Mouse (Mus musculus) forebrain, embryonic 10.5 days (tissue): Measurements from ENCODE around the gene Sobp. TPM values are rescaled to one million over a fixed set of nuclear protein-coding genes. Genes with fewer than 3 reads are reported as not detected.

Experiments
- DNase-seq: peaks from one replicate; pipeline ENCODE4 v3.0.0-alpha.2; 2017; ENCODE audit warnings: low spot score; ENCODE audit errors: extremely low spot score
- H3K27ac ChIP-seq: fragments of 300-500 bp; sonication (generic); 2 replicates; pipeline ENCODE4 v1.5.1; 2016; ENCODE audit warnings: mild to moderate bottlenecking
- H3K27me3 ChIP-seq: fragments of 300-500 bp; sonication (generic); 2 replicates; pipeline ENCODE4 v1.6.1; 2016; ENCODE audit warnings: mild to moderate bottlenecking; ENCODE audit not compliant: poor library complexity, severe bottlenecking
- H3K36me3 ChIP-seq: fragments of 300-500 bp; sonication (generic); replicated peaks from 2 replicates; pipeline ENCODE4 v1.6.1; 2016; ENCODE audit warnings: mild to moderate bottlenecking, moderate library complexity
- H3K4me1 ChIP-seq: fragments of 300-500 bp; sonication (generic); 2 replicates; pipeline ENCODE4 v1.6.1; 2016
- H3K4me3 ChIP-seq: fragments of 300-500 bp; sonication (generic); 2 replicates; pipeline ENCODE4 v1.5.1; 2016; ENCODE audit warnings: mild to moderate bottlenecking, moderate library complexity
- H3K9me3 ChIP-seq: fragments of 300-500 bp; sonication (generic); 2 replicates; pipeline ENCODE4 v1.6.1; 2016; ENCODE audit warnings: mild to moderate bottlenecking, moderate library complexity
- WGBS: fragments of 180-500 bp; shearing (Covaris S2); methylation state at CpG from one replicate; pipeline ENCODE4 v1.1.7; 2016; 5-methylcytosine and 5-hydroxymethylcytosine counted together
- polyA plus RNA-seq: library from polyadenylated mRNA; unstranded; fragments of >200 nt; fragmentation: Nextera tagmentation; extraction: Ambion mirVana; gene quantifications from 2 replicates; pipeline ENCODE4 v1.2.1, GENCODE M21; 2016

The Sobp gene
- polyA plus RNA-seq, 1 experiment from 2014 or later, result 1.8 TPM

DNA sequence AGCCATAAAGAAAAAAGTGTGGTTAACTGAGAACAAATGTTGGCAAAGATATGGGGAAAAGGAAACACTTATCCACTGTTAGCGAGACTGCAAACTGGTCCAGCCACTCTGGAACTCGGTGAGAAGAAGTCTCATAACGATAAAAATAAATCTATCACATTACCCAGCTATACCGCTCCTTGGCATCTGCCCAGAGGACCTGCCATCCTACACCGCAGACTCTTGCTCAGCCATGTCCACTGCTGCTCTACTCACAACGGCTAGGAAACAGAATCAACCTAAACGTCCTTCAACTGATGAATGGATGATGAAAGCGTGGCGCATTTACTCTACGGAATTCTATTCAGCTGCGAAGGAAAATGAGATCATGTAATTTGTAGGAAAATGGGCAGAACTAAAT is 25.9 kb downstream of the Sobp start:
- no peak overlapping the region for H3K4me3 ChIP-seq
- peaks cover 7% of the 10 kb centered on the region for H3K4me1 ChIP-seq
- H3K27ac ChIP-seq, result no peak overlapping the region
- no peak for DNase-seq
- 95% methylated on average over 11 of the region's 11 CpGs for WGBS
- no peaks in the 10 kb centered on the region for H3K9me3 ChIP-seq
- H3K27me3 ChIP-seq, result no peaks in the 10 kb centered on the region
- H3K36me3 ChIP-seq, result peaks cover 12% of the 10 kb centered on the region

DNA sequence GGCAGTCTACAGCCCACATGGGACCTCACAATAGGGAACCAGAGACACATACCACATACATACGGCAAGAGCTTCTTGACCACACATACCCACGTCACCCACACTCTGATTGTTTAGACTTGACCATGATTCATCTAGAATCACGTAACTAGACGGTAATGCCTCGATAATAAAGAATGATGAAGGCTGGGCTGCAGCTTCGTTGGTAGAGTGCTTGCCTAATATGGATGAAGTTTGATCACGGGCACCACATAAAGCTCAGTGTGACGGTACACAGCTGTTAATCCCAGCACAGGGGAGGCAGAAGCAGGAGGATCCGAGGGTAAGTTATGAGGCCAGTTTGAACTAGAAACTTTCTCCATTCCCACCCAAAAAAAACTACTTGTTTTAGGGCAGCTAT is 31.2 kb downstream of the Sobp start:
- Histone ChIP-seq H3K4me1 (no peaks in the 10 kb centered on the region), H3K27ac (no peak overlapping the region), H3K9me3 (no peaks in the 10 kb centered on the region), H3K36me3 (peaks cover 7% of the 10 kb centered on the region), H3K4me3 (no peak overlapping the region), H3K27me3 (no peaks in the 10 kb centered on the region)
- WGBS, result 93% methylated on average over 9 of the region's 9 CpGs
- DNase-seq, result no peak

DNA sequence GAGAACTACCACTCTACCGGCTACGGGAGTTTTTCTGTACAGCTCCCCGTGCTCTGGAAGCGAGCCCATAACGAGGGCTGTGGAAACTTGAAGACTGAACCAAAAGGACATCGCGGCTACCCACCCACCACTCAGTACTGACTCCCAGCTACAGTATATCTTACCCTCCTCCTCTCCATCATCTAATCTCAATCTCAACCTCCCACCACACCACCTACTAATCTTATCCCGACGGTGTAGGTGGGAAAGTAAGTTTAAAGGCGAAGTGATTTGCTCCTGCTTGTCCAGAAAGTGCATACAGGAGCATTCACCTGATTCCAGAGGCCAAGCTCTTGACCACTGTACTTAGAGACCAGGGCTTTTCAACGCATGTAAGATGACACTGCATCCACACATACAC is 40.3 kb downstream of the Sobp start:
- peaks cover 11% of the 10 kb centered on the region for H3K36me3 ChIP-seq
- 90% methylated on average over 11 of the region's 11 CpGs for WGBS
- no peak overlapping the region for H3K4me3 ChIP-seq
- H3K27ac ChIP-seq, result no peak overlapping the region
- peaks cover 6% of the 10 kb centered on the region; the same call in 1 of the 2 replicates for H3K9me3 ChIP-seq
- no peak for DNase-seq
- H3K4me1 ChIP-seq, result peaks cover 10% of the 10 kb centered on the region; the same call in 1 of the 2 replicates
- no peaks in the 10 kb centered on the region for H3K27me3 ChIP-seq

DNA sequence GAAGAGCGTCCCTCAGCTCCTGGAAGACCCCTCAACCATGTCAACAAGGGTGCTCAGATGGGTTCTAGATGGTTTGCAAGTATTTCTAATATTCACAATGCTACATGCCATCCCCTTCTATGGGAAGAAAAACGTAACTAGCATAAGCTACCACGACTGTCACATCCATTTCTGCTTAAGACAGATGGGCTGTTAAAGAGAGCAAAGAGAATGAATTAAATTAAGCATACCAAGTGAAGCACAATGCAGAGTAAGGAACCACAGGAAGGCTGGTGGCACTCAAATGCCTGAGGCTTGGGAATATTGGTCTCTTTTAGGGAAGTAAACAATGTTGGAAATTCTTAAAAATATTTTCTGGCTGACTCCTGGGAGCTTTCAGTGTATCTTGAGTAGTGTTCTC is 45.6 kb downstream of the Sobp start:
- H3K36me3 ChIP-seq, result peaks cover 18% of the 10 kb centered on the region
- DNase-seq, result no peak
- H3K27ac ChIP-seq, result no peak overlapping the region
- H3K4me1 ChIP-seq, result peaks cover 55% of the 10 kb centered on the region
- no peak overlapping the region for H3K4me3 ChIP-seq
- H3K27me3 ChIP-seq, result no peaks in the 10 kb centered on the region
- no peaks in the 10 kb centered on the region for H3K9me3 ChIP-seq
- 73% methylated on average over 3 of the region's 3 CpGs for WGBS

GRCm38 (mm10) chr10:43124561-43124960 is 49.8 kb downstream of the Sobp start:
- no peak for DNase-seq
- Histone ChIP-seq H3K27ac (no peak overlapping the region), H3K9me3 (no peaks in the 10 kb centered on the region), H3K27me3 (no peaks in the 10 kb centered on the region), H3K4me1 (peaks cover 67% of the 10 kb centered on the region), H3K4me3 (no peak overlapping the region), H3K36me3 (peaks cover 21% of the 10 kb centered on the region)
- WGBS, result 74% methylated on average over 7 of the region's 7 CpGs

DNA sequence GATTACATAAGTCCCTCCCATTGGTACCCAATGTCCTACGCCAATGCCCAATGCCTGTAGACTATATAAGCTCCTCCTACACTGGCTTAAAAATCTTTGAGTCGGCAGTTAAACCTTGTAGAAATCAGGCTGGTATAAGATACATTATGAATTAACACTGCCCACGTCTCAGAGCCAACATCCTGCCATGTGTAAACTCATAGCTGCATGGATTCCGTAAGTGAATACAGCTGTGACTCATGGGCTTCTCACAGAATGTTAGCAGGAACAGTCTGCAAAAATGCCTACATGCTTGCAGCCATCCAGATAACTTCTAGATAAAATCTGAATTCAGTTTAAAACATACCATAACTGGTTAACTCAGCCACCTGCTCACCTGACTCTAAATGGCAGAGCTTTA is 50.2 kb downstream of the Sobp start:
- peaks cover 17% of the 10 kb centered on the region for H3K36me3 ChIP-seq
- no peak overlapping the region for H3K27ac ChIP-seq
- 92% methylated on average over 4 of the region's 4 CpGs for WGBS
- no peak overlapping the region for H3K4me3 ChIP-seq
- no peak for DNase-seq
- H3K27me3 ChIP-seq, result no peaks in the 10 kb centered on the region
- no peaks in the 10 kb centered on the region for H3K9me3 ChIP-seq
- peaks cover 67% of the 10 kb centered on the region for H3K4me1 ChIP-seq

DNA sequence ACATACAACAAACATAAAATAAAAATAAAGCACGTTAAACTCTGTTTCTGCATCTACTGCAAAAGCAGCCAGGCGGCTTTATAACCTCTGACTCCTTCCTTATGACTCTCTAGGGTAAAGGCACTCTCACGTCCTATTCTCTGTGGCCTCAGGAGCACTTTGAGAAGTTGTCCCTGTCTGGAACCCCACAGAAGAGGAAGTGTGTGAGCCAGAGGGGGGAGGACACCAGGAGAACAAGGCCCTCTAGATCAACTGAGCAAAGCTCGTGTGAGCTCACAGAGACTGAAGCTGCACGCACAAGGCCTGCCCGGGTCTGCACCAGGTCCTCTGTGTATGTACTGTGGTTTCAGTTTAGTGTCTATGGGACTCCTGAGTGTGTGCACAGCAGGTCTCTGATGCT is 50.9 kb downstream of the Sobp start:
- Histone ChIP-seq H3K4me1 (peaks cover 59% of the 10 kb centered on the region), H3K27ac (0 out of 2 replicates have a peak overlapping the region, but pooled peaks have one; percentile 21), H3K9me3 (no peaks in the 10 kb centered on the region), H3K27me3 (no peaks in the 10 kb centered on the region), H3K4me3 (no peak overlapping the region), H3K36me3 (peaks cover 16% of the 10 kb centered on the region)
- WGBS, result 90% methylated on average over 6 of the region's 6 CpGs
- DNase-seq, result no peak

- peaks cover 47% of the 10 kb centered on the region for H3K4me1 ChIP-seq
- H3K9me3 ChIP-seq, result no peaks in the 10 kb centered on the region
- H3K4me3 ChIP-seq, result no peak overlapping the region
- H3K27me3 ChIP-seq, result no peaks in the 10 kb centered on the region
- peaks cover 4% of the 10 kb centered on the region for H3K36me3 ChIP-seq
- WGBS, result 44% methylated on average over 8 of the region's 8 CpGs
- H3K27ac ChIP-seq, result 0 out of 2 replicates have a peak overlapping the region, but pooled peaks have one; percentile 5
- no peak for DNase-seq
Measured at GRCm38 (mm10) chr10:43120688-43121450, 53.5 kb downstream of the Sobp start.

- Histone ChIP-seq H3K9me3 (no peaks in the 10 kb centered on the region), H3K4me3 (no peak overlapping the region), H3K27me3 (peaks cover 12% of the 10 kb centered on the region; the same call in 1 of the 2 replicates), H3K27ac (no peak overlapping the region), H3K4me1 (peaks cover 41% of the 10 kb centered on the region), H3K36me3 (no peaks in the 10 kb centered on the region)
- WGBS, result 85% methylated on average over 3 of the region's 3 CpGs
- no peak for DNase-seq
Measured at GRCm38 (mm10) chr10:43116083-43116927, 58.0 kb downstream of the Sobp start.

- Histone ChIP-seq H3K4me3 (no peak overlapping the region), H3K36me3 (no peaks in the 10 kb centered on the region), H3K4me1 (peaks cover 33% of the 10 kb centered on the region), H3K9me3 (no peaks in the 10 kb centered on the region), H3K27ac (peak overlapping the region; percentile 65), H3K27me3 (peaks cover 12% of the 10 kb centered on the region; the same call in 1 of the 2 replicates)
- DNase-seq, result no peak
- WGBS, result 68% methylated on average over 7 of the region's 7 CpGs
Measured at GRCm38 (mm10) chr10:43112296-43112695, 62.0 kb downstream of the Sobp start.

DNA sequence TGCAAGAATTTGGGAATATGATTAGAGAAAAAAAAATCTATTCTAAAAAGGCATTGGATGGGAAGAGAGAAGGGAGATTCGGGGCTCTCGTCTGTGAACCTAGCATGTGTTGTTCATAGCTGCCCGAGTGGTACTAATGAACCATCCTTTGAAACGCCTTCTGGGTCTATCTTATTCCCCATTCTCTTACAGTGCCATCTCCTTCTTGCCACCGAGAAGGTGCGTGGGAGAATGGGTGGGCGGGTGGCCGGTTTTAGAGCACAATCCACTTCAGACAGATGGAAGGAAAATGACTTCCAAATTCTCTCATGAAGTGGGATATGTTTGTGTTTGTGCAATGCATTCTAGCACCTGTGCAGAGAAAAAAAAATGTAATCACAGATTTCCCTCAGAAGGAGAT is 67.7 kb downstream of the Sobp start:
- Histone ChIP-seq H3K9me3 (no peaks in the 10 kb centered on the region), H3K27me3 (peaks cover 11% of the 10 kb centered on the region), H3K36me3 (no peaks in the 10 kb centered on the region), H3K4me3 (no peak overlapping the region), H3K4me1 (peaks cover 50% of the 10 kb centered on the region), H3K27ac (peak overlapping the region; percentile 71)
- no peak for DNase-seq
- WGBS, result 63% methylated on average over 8 of the region's 8 CpGs

DNA sequence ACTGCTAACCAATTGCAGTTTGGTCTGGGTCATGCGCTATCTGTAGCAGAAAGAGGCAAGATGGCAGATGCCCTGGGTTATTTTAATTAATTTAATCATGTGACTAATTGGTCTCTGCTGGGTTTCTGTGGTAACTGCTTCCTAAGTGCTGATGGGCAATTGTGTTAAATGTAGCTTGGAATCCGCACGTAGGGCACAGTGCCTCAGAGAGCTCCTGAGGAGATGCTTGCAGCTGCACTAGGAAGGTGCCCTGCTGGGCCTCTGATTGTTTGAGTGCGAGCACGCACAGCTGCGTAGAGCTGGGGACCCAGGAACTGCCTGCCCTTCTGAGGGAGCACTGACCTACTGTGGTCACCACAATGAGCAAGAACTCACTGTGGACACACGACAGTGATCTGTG is 68.1 kb downstream of the Sobp start:
- Histone ChIP-seq H3K9me3 (no peaks in the 10 kb centered on the region), H3K4me1 (peaks cover 53% of the 10 kb centered on the region), H3K36me3 (no peaks in the 10 kb centered on the region), H3K27ac (peak overlapping the region; percentile 71), H3K27me3 (peaks cover 15% of the 10 kb centered on the region), H3K4me3 (no peak overlapping the region)
- WGBS, result 18% methylated on average over 7 of the region's 7 CpGs
- DNase-seq, result no peak

- peaks cover 87% of the 10 kb centered on the region for H3K4me1 ChIP-seq
Measured at GRCm38 (mm10) chr10:43100513-43100912, 73.8 kb downstream of the Sobp start.

More at GRCm38 (mm10) chr10:43100513-43100912, 73.8 kb downstream of the Sobp start:
- H3K4me3 ChIP-seq, result no peak overlapping the region
- no peaks in the 10 kb centered on the region for H3K36me3 ChIP-seq
- DNase-seq, result no peak
- H3K27ac ChIP-seq, result no peak overlapping the region
- H3K27me3 ChIP-seq, result peaks cover 15% of the 10 kb centered on the region
- H3K9me3 ChIP-seq, result no peaks in the 10 kb centered on the region
- WGBS, result 29% methylated on average over 5 of the region's 5 CpGs
